In genomic region chr11:60536859-60537467, GRCm38 (mm10) we compare ENCODE assay signal across 8 mouse cellular contexts. TPM values are rescaled to one million over a fixed set of nuclear protein-coding genes. Genes with fewer than 3 reads are reported as not detected.
DNase-seq lines count a peak whose midpoint lies in the region; ATAC-seq lines count a peak whose summit lies in the region.

No protein-coding gene starts in this region.

- no peaks in the 10 kb centered on the region for H3K27me3 ChIP-seq in hindbrain, embryonic 13.5 days

- no peaks in the 10 kb centered on the region; the same call in 1 of the 2 replicates for H3K36me3 ChIP-seq in hindbrain, embryonic 13.5 days

- ATAC-seq in hindbrain, embryonic 13.5 days (ENCODE audit: low FRiP score), result peak; percentile 88

- under 1% methylated on average over 37 of the region's 37 CpGs for WGBS in hindbrain, embryonic 13.5 days

- peak; percentile 95 for DNase-seq in NIH3T3 (ENCODE audit: low read depth)
- peak; percentile 95 to 96 for DNase-seq in cerebellum, postnatal 14 days
- DNase-seq in frontal cortex, postnatal 25 days (ENCODE audit: low spot score in 2 of 2), result peak; percentile 79 to 87
- DNase-seq in layer of hippocampus, postnatal 36 days, result peak; percentile 90 to 91
- peak; percentile 93 for DNase-seq in lung, postnatal 14 days
- peak; percentile 91 for DNase-seq in retina, embryonic 14.5 days (ENCODE audit: low spot score)
- DNase-seq in thymus, postnatal 36 days, result peak; percentile 88 to 89

- H3K4me1 ChIP-seq in hindbrain, embryonic 13.5 days (replicated peaks), result peaks cover 42% of the 10 kb centered on the region

- peak overlapping the region; percentile 92 for H3K9ac ChIP-seq in hindbrain, embryonic 13.5 days

- peak overlapping the region; percentile 100 for H3K4me2 ChIP-seq in hindbrain, embryonic 13.5 days

- peak overlapping the region; percentile 96 for H3K4me3 ChIP-seq in hindbrain, embryonic 13.5 days

- no peaks in the 10 kb centered on the region for H3K9me3 ChIP-seq in hindbrain, embryonic 13.5 days

- H3K27ac ChIP-seq in hindbrain, embryonic 13.5 days, result peak overlapping the region; percentile 99

RNA-seq across cellular contexts. Expression of gene Alkbh5, which starts 0.8 kb away (rescaled TPM):
- 23.5 and 24.9 TPM in 2 replicates for polyA plus RNA-seq in hindbrain, embryonic 13.5 days (2015; fragmentation: Nextera tagmentation; extraction: Ambion mirVana)
- total RNA-seq in layer of hippocampus, postnatal 36 days (2021), result 10 to 100 TPM; 54.0 to 58.5 TPM

Comparison
In these comparisons a context has a peak if more than half of its experiments do, and no peak if none do; other contexts are left out.
1. Peak in every context shown above with its lines: DNase-seq, ATAC-seq, H3K4me3 ChIP-seq and H3K27ac ChIP-seq.